Mouse (Mus musculus): Measurements from ENCODE around the gene Crim1. TPM values are rescaled to one million over a fixed set of nuclear protein-coding genes. Genes with fewer than 3 reads are reported as not detected.

Gene Crim1
- 5.5 and 5.6 TPM in 2 replicates for polyA plus RNA-seq (2016; fragmentation: Nextera tagmentation; extraction: Ambion mirVana)

DNA sequence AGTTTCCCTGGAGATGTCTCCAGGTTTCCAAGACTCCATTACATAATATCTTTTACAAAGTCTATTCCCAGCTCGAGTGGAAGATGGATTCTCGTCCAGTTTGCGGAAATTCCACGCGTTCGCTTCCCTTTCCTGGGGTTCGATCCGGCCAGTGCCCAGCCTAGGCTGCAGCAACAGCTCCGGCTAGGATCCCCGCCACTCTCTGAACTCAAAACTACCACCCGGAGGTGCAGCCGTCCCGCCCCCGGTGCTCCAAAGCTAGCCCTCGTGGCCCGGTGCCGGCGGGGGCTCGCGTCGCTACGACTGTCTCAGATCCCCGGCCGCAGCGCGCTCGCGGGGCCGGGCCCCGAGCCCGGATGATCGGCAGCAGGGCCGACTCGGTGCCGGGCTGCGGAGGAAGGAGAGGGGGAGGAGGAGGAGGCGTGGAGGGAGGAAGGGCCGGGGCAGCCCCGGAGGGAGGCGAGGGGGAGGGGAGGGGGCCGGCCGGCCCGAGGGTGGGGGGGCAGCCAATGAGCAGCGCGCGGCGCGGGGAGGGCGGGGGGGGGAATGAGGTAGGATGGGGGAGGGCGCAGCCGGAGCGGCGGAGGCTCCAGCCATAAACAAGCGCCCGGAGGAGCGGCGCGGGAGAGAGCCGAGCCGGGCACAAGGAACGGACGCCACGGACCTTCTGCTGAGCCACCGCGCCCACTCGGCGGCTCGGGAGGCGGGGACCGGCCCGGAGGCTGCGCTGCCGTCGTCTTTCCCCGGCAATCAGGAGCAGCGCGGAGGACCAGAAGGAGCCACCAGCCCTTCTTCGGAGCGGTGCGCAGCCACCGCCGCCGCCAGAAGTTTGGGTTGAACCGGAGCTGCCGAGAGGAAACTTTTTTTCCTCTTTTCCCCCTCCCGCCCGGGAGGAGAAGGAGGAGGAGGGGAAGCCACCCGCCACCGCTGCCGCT is at the start of gene Crim1:
Gene Crim1 (plus strand): TSS at position 623 of the 935 bp plus-strand sequence.
- Histone ChIP-seq H3K36me3 (no peaks in the 10 kb centered on the region), H3K9me3 (no peaks in the 10 kb centered on the region), H3K27ac (peak within 1 kb of the TSS; percentile 98), H3K4me3 (replicated peaks) (peak within 1 kb of the TSS; percentile 92), H3K4me2 (peak within 1 kb of the TSS; percentile 88), H3K4me1 (replicated peaks) (peaks cover 37% of the 10 kb centered on the region), H3K9ac (replicated peaks) (peak within 1 kb of the TSS; percentile 94), H3K27me3 (peaks cover 10% of the 10 kb centered on the region)
- ATAC-seq (ENCODE audit: insufficient number of reproducible peaks, insufficient read depth, low FRiP score, low TSS enrichment, low read depth) = peak; percentile 66
- WGBS = under 1% methylated on average over 69 of the region's 90 CpGs

DNA sequence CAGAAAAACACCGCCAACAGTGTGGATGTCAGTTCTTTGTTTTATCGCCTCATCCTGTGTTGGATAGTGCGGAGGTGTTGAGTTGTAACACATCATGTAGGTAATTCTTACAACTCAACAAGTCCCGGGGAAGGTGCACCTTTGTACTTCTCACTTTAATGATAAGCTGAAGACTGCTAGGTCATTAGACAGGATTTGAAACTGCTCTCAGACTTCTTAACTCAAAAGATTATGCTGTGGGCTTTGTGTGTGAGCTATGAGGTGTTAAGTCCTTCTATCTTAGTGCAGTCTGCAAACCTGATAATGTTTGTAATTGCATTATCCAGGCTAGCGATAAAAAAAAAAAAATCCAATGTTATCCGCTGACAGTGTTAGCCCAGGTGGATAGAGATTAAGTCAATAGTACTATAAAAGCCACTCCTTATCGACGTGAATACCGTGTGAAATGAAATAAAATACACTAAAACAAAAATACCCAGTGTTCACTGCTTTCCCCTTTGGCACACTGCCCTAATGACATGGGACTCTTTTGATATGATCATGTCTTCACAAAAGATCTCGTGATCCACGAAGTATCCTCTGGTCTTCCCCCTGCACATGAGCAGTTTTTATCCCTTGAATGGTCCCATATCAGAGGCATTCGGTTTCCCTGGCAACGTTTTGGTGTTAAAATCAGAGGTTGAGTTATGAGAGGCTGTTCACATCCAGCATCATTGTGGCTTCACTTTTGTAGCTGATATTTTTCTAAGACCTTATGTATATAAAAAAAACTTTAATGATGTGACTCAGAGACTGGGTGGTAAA is 48.4 kb upstream of the Crim1 start:
- peaks cover 16% of the 10 kb centered on the region; the same call in 1 of the 2 replicates for H3K4me1 ChIP-seq (replicated peaks)
- no peaks in the 10 kb centered on the region for H3K9me3 ChIP-seq
- no peak for ATAC-seq (ENCODE audit: insufficient number of reproducible peaks, insufficient read depth, low FRiP score, low TSS enrichment, low read depth)
- 87% methylated on average over 13 of the region's 13 CpGs for WGBS
- H3K36me3 ChIP-seq = no peaks in the 10 kb centered on the region
- no peaks in the 10 kb centered on the region for H3K27me3 ChIP-seq
- H3K27ac ChIP-seq = no peak overlapping the region
- H3K9ac ChIP-seq (replicated peaks) = no peak overlapping the region
- no peak overlapping the region for H3K4me3 ChIP-seq (replicated peaks)
- H3K4me2 ChIP-seq = no peak overlapping the region

DNA sequence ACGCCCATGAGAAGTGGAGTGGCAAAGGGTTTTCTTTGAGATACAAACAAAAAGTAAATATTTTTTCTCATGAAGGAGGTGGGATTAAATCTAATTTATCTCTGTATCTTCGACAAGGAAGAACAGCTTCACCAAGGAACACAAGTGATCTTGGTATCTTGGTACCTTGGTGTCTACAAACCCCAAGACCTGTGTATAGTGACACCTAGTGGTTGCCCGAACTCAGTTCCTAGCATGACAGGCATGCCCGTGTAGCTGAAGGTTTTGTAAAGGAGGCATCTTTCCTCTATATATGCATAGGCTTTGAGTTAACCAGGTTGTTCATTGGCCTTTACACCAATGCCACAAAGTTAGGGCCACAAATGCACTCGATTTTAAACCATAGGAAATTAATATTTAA is 36.8 kb upstream of the Crim1 start:
- Histone ChIP-seq H3K9me3 (no peaks in the 10 kb centered on the region), H3K4me3 (replicated peaks) (no peak overlapping the region), H3K27me3 (no peaks in the 10 kb centered on the region), H3K36me3 (no peaks in the 10 kb centered on the region), H3K27ac (no peak overlapping the region), H3K4me1 (replicated peaks) (no peaks in the 10 kb centered on the region), H3K9ac (replicated peaks) (no peak overlapping the region), H3K4me2 (no peak overlapping the region)
- ATAC-seq (ENCODE audit: insufficient number of reproducible peaks, insufficient read depth, low FRiP score, low TSS enrichment, low read depth) = no peak
- WGBS = 39% methylated on average over 5 of the region's 5 CpGs

DNA sequence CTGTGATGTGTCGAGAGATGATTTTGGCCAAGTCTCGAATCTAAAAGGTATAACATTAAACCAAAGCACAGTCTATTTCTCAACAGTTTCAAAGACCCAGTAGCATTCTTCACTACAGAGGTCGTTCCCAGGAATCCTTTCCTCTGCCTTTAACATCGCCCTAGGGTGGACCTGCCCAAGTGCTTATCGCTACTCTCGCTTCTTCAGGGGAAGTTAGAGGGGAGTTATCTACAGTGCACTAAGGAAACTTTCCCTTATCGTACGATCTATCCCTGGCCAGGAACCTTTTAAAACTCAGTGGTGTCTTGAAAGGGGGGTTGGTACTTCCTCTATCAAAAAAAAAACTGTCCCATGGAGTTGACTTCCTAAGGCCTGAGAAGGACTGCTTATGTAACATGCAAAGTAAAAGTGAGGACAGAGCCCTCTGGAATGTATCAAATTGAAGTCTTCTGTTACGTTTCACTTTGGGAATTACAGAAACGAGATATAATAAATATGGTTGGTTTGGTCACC is 36.3 kb upstream of the Crim1 start:
- Histone ChIP-seq H3K4me1 (replicated peaks) (no peaks in the 10 kb centered on the region), H3K4me3 (replicated peaks) (no peak overlapping the region), H3K36me3 (no peaks in the 10 kb centered on the region), H3K4me2 (no peak overlapping the region), H3K27ac (no peak overlapping the region), H3K9me3 (no peaks in the 10 kb centered on the region), H3K9ac (replicated peaks) (no peak overlapping the region), H3K27me3 (no peaks in the 10 kb centered on the region)
- 83% methylated on average over 10 of the region's 10 CpGs for WGBS
- ATAC-seq (ENCODE audit: insufficient number of reproducible peaks, insufficient read depth, low FRiP score, low TSS enrichment, low read depth) = no peak

DNA sequence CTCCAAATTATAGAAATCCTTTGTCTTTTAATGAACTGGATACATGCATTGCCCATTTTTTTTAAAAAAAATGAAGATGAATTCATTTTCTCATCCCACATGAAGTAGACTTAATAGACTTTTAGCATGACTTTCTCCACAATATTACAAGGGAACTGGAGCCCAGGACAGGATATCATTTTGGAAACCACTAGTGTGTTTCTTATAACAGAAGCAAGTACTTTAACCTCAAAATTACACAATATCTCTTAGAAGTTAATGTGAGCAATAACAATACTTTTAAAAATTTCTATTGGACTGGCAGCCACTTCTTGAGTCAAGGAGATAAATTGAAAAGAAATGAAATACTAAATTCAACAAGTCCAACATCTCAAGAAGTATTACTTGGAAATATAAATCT is 34.2 kb upstream of the Crim1 start:
- no peak for ATAC-seq (ENCODE audit: insufficient number of reproducible peaks, insufficient read depth, low FRiP score, low TSS enrichment, low read depth)
- Histone ChIP-seq H3K9ac (replicated peaks) (no peak overlapping the region), H3K4me1 (replicated peaks) (no peaks in the 10 kb centered on the region), H3K36me3 (no peaks in the 10 kb centered on the region), H3K4me2 (no peak overlapping the region), H3K27ac (no peak overlapping the region), H3K4me3 (replicated peaks) (no peak overlapping the region), H3K27me3 (no peaks in the 10 kb centered on the region), H3K9me3 (no peaks in the 10 kb centered on the region)

DNA sequence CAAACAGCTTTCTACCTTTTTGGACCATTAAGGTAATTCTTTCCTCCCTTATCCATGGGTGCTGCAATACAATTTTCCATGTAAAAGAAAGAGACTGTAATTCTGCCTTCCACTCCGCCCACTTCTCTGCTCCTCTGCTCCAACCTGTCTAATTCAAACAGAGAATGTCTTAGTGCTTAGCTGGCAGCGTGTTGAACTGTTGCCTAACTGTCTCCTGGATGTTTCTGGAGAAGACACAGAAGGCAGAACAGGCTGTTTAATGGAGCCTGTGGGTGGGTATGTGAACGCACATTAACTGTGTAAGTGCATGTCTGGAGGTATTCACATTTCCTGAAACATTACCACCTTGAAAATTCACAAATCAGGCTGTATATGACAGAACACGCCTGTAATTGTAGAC is 33.5 kb upstream of the Crim1 start:
- no peaks in the 10 kb centered on the region for H3K36me3 ChIP-seq
- no peak overlapping the region for H3K4me2 ChIP-seq
- H3K9me3 ChIP-seq = no peaks in the 10 kb centered on the region
- WGBS = 79% methylated on average over 4 of the region's 4 CpGs
- H3K4me1 ChIP-seq (replicated peaks) = no peaks in the 10 kb centered on the region
- no peak overlapping the region for H3K9ac ChIP-seq (replicated peaks)
- no peak overlapping the region for H3K4me3 ChIP-seq (replicated peaks)
- H3K27me3 ChIP-seq = no peaks in the 10 kb centered on the region
- no peak overlapping the region for H3K27ac ChIP-seq
- no peak for ATAC-seq (ENCODE audit: insufficient number of reproducible peaks, insufficient read depth, low FRiP score, low TSS enrichment, low read depth)

DNA sequence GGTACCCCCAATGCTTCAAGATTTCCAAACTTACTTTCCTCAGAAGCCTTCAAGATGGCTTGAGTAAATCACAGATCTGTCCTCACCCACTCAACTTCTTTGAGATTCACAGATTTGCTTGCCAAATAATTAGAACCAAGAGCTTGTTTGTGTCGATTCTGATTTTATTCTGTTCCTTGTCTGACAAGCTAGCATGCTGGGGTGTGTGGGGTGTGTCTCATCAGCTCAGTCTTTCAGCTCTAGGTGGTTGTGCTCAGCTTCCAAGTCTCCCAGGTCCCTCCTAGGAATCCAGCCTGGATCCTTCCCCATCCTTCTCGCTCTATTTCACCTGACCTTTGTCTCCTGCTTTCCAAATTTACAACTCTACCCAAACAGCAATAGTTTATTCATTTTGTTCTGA is 27.7 kb upstream of the Crim1 start:
- no peak overlapping the region for H3K4me2 ChIP-seq
- H3K9ac ChIP-seq (replicated peaks) = no peak overlapping the region
- no peaks in the 10 kb centered on the region for H3K9me3 ChIP-seq
- WGBS = 62% methylated on average over 2 of the region's 2 CpGs
- H3K27me3 ChIP-seq = no peaks in the 10 kb centered on the region
- H3K4me1 ChIP-seq (replicated peaks) = no peaks in the 10 kb centered on the region
- no peak overlapping the region for H3K27ac ChIP-seq
- no peak for ATAC-seq (ENCODE audit: insufficient number of reproducible peaks, insufficient read depth, low FRiP score, low TSS enrichment, low read depth)
- H3K4me3 ChIP-seq (replicated peaks) = no peak overlapping the region
- no peaks in the 10 kb centered on the region for H3K36me3 ChIP-seq

DNA sequence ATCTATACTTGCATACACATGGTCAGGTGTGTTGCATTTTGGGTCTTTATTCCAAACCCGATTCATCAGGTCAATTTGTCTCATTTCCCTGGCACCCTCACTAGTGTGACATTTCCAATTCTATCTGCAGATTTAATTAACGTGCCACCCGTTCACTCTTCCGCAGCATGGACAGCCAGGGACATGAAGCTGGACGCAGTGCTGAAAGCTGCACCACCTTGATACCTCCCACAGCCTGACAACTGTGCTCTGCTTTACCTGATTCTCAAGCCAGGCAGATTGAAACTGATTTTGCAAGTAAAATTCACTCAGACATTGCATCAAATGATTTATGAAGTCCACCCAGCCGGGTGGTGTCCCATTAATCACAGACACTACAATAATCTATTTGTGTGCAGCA is 19.3 kb upstream of the Crim1 start:
- no peak overlapping the region for H3K4me3 ChIP-seq (replicated peaks)
- H3K9ac ChIP-seq (replicated peaks) = no peak overlapping the region
- no peak overlapping the region for H3K27ac ChIP-seq
- no peaks in the 10 kb centered on the region for H3K27me3 ChIP-seq
- H3K4me1 ChIP-seq (replicated peaks) = no peaks in the 10 kb centered on the region
- no peak overlapping the region for H3K4me2 ChIP-seq
- no peak for ATAC-seq (ENCODE audit: insufficient number of reproducible peaks, insufficient read depth, low FRiP score, low TSS enrichment, low read depth)
- H3K9me3 ChIP-seq = no peaks in the 10 kb centered on the region
- WGBS = 87% methylated on average over 6 of the region's 6 CpGs
- H3K36me3 ChIP-seq = no peaks in the 10 kb centered on the region

DNA sequence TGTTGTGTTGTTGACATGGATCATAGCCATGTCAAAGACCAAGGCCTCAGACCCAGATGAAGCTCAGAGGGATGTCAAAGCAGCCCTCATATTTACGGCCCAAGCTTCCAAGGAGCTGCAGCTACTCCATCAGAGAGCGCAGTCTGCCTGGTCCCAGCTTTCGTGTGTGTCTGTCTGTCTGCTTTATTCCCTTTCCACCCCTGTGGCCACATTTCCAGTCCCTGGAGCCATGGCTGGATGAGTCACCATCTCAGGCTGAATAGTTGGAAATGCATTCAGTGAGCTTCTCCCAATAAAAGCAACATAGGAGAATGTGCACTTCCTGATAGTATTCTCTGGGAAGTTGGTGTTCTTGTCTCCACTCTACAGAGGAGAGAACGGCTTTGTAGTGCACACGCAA is 3.9 kb upstream of the Crim1 start:
- Histone ChIP-seq H3K9me3 (no peaks in the 10 kb centered on the region), H3K27ac (no peak overlapping the region), H3K4me3 (replicated peaks) (no peak overlapping the region), H3K27me3 (peaks cover 10% of the 10 kb centered on the region), H3K4me2 (no peak overlapping the region), H3K36me3 (no peaks in the 10 kb centered on the region), H3K4me1 (replicated peaks) (peaks cover 9% of the 10 kb centered on the region), H3K9ac (replicated peaks) (no peak overlapping the region)
- ATAC-seq (ENCODE audit: insufficient number of reproducible peaks, insufficient read depth, low FRiP score, low TSS enrichment, low read depth) = no peak
- 91% methylated on average over 5 of the region's 5 CpGs for WGBS

DNA sequence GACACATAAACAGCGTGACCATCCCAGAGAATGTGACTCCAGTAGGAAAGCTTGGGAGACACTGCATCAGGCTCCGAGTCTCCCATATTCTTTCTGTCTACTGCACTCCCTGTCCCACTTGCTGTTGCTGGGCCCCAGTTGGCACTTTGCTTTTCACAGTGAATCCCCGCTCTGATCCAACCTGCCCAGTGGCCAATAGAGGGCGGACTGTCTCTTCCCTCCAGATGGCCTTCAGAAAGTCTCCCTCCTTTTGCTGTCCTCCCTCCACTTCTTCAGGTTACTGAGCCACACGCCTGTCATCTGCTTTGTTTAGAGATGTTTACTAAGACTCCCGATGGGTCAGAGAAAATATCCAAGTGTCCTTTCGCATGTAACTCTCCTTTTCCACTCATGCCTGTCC is 2.9 kb upstream of the Crim1 start:
- no peaks in the 10 kb centered on the region for H3K36me3 ChIP-seq
- 21% methylated on average over 7 of the region's 7 CpGs for WGBS
- no peaks in the 10 kb centered on the region for H3K9me3 ChIP-seq
- peaks cover 14% of the 10 kb centered on the region for H3K4me1 ChIP-seq (replicated peaks)
- H3K4me2 ChIP-seq = no peak overlapping the region
- H3K4me3 ChIP-seq (replicated peaks) = no peak overlapping the region
- H3K27ac ChIP-seq = no peak overlapping the region
- no peak overlapping the region for H3K9ac ChIP-seq (replicated peaks)
- no peak for ATAC-seq (ENCODE audit: insufficient number of reproducible peaks, insufficient read depth, low FRiP score, low TSS enrichment, low read depth)
- H3K27me3 ChIP-seq = peaks cover 10% of the 10 kb centered on the region

DNA sequence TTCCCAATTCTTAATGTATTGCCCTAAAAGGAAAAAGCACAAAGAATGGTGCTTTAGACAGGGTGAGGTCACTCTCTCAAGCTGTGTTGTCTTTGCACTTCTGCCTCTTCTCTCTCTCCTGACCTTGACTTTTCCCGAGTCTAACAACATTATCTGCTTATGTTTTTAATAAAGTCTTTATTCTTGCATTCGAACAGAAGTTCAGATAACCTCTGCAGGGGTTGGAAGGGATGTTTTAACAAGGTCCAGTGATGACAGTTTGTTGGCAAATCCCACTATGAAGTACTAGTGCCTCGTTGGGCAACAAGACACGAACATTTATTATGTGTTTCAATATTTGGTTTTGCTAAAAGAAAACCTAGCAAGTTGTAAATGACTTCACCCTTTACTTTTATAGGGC is 1.9 kb upstream of the Crim1 start:
- H3K4me1 ChIP-seq (replicated peaks) = peaks cover 24% of the 10 kb centered on the region
- no peak overlapping the region for H3K9ac ChIP-seq (replicated peaks)
- no peak overlapping the region for H3K4me2 ChIP-seq
- WGBS = 59% methylated on average over 4 of the region's 4 CpGs
- no peak overlapping the region for H3K4me3 ChIP-seq (replicated peaks)
- no peaks in the 10 kb centered on the region for H3K36me3 ChIP-seq
- H3K27ac ChIP-seq = no peak overlapping the region
- ATAC-seq (ENCODE audit: insufficient number of reproducible peaks, insufficient read depth, low FRiP score, low TSS enrichment, low read depth) = no peak
- peaks cover 10% of the 10 kb centered on the region for H3K27me3 ChIP-seq
- no peaks in the 10 kb centered on the region for H3K9me3 ChIP-seq
